Mouse (Mus musculus): Measurements from ENCODE around the gene Nod1. TPM values are rescaled to one million over a fixed set of nuclear protein-coding genes. Genes with fewer than 3 reads are reported as not detected.

Gene Nod1
- polyA plus RNA-seq, 1 experiment from 2014 or later, result 4.8 TPM

DNA sequence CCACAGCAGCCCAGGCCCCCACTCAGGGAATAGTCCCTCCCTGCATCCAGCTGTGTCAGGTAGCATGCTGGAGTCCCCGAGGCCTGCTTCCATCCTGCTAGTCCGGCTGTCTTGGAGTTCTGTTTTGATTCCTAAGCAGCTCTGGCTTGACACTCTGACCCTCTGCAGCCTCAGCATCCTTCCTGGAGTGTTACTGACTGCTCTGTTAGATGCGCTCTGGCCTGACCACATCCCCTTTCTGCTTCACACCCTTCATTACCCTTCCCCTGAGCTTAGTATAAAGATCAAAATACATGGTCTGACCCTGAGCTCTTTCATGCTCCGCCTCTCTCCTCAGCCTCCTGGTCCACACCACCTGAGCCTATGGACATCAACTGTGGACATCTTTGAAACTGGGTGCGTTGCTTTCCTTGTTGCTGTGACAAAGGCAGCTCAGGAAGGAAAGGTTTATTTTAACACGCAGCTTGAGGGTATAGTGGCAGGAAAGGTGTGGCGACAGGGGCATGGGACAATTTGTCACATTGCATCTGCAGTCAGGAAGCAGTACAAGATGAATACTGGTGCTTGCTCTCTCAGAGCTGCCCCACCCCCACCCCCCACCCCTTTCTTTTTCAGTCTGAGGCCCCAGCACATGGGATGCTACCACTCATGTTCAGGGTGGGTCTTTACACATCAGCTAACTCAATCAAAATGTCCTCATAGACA, 46.5 kb downstream of the Nod1 start:
- ATAC-seq, result no peak
- no peaks in the 10 kb centered on the region for H3K36me3 ChIP-seq (ENCODE audit: control insufficient read depth, insufficient read depth, low read length)
- no peak overlapping the region for H3K27ac ChIP-seq (ENCODE audit: low read length)
- 67% methylated on average over 7 of the region's 7 CpGs for WGBS
- H3K9me3 ChIP-seq (ENCODE audit: control insufficient read depth, low read length), result no peaks in the 10 kb centered on the region
- no peaks in the 10 kb centered on the region for H3K4me1 ChIP-seq (ENCODE audit: control insufficient read depth, insufficient read depth, low read length)
- H3K4me2 ChIP-seq (ENCODE audit: low read depth, low read length), result no peak overlapping the region
- no peaks in the 10 kb centered on the region for H3K27me3 ChIP-seq (replicated peaks; ENCODE audit: control insufficient read depth, insufficient read depth, low read length)
- no peak overlapping the region for H3K4me3 ChIP-seq (ENCODE audit: low read length)
- H3K9ac ChIP-seq (ENCODE audit: low read depth, low read length), result no peak overlapping the region

DNA sequence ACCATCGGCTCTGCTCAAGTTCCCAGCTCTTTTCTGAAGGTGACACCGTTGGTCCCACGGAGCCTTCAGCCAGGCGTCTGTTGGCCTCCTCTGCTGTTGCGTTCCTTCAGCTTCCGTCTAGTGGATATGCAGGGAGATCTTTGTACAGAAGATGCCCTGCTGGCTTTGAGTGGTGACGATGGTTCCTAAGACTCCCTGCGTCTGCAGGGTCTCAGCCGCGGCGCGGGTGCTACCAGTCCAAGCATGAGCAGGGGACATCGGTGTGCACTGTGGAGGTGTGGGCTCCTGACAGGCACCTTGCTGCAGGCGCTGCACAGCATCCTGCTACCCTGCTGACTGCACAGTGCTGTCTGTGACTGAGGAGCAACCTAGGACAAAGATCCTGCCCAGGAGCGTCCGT, 47.9 kb downstream of the Nod1 start:
- no peak overlapping the region for H3K9ac ChIP-seq (ENCODE audit: low read depth, low read length)
- no peak overlapping the region for H3K27ac ChIP-seq (ENCODE audit: low read length)
- no peaks in the 10 kb centered on the region for H3K27me3 ChIP-seq (replicated peaks; ENCODE audit: control insufficient read depth, insufficient read depth, low read length)
- H3K9me3 ChIP-seq (ENCODE audit: control insufficient read depth, low read length), result no peaks in the 10 kb centered on the region
- no peak overlapping the region for H3K4me3 ChIP-seq (ENCODE audit: low read length)
- 93% methylated on average over 16 of the region's 16 CpGs for WGBS
- ATAC-seq, result no peak
- no peaks in the 10 kb centered on the region for H3K36me3 ChIP-seq (ENCODE audit: control insufficient read depth, insufficient read depth, low read length)
- H3K4me2 ChIP-seq (ENCODE audit: low read depth, low read length), result no peak overlapping the region
- no peaks in the 10 kb centered on the region for H3K4me1 ChIP-seq (ENCODE audit: control insufficient read depth, insufficient read depth, low read length)

DNA sequence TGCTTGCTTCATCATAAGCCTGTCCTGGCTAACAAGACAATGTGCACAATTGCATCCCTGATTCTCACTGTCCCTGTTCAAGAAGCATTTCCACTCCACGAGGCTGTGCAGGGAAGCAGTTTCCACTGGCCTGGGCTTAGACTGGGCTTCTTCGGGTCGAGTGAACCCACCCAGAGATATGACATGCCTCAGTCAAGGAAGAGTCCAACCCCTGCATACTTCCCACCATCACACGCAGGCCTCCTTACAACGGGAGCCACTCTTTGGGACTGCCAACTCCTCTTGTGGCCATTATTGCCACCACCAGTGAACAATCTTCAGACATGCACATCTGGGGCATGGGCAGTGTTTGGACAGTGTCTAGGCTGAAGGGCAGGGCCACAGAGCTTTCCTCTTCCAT, 53.9 kb downstream of the Nod1 start:
- 84% methylated on average over 5 of the region's 5 CpGs for WGBS
- H3K9ac ChIP-seq (ENCODE audit: low read depth, low read length), result no peak overlapping the region
- H3K27me3 ChIP-seq (replicated peaks; ENCODE audit: control insufficient read depth, insufficient read depth, low read length), result no peaks in the 10 kb centered on the region
- H3K4me1 ChIP-seq (ENCODE audit: control insufficient read depth, insufficient read depth, low read length), result no peaks in the 10 kb centered on the region
- ATAC-seq, result no peak
- no peaks in the 10 kb centered on the region for H3K36me3 ChIP-seq (ENCODE audit: control insufficient read depth, insufficient read depth, low read length)
- H3K4me3 ChIP-seq (ENCODE audit: low read length), result no peak overlapping the region
- H3K4me2 ChIP-seq (ENCODE audit: low read depth, low read length), result no peak overlapping the region
- no peaks in the 10 kb centered on the region for H3K9me3 ChIP-seq (ENCODE audit: control insufficient read depth, low read length)
- no peak overlapping the region for H3K27ac ChIP-seq (ENCODE audit: low read length)

DNA sequence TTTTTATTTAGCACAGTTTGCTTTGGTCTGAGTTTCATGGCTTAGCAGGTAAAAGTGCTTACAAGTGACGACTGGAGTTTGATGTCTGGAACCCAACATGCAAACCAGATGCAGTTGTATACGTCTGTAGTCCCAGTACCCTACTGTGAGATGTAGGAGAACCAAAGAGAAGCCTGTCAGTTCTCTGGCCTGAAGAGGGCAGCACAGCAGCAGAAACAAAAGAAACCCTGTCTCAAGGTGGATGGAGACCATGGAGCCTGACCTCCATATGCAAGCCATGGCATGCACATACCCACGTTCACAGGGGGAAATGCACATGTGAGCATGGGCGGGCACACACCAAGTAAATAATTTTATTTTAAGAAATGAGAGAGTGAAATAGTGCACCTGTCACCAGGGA, 54.9 kb downstream of the Nod1 start:
- no peaks in the 10 kb centered on the region for H3K27me3 ChIP-seq (replicated peaks; ENCODE audit: control insufficient read depth, insufficient read depth, low read length)
- H3K4me1 ChIP-seq (ENCODE audit: control insufficient read depth, insufficient read depth, low read length), result no peaks in the 10 kb centered on the region
- no peak overlapping the region for H3K27ac ChIP-seq (ENCODE audit: low read length)
- H3K36me3 ChIP-seq (ENCODE audit: control insufficient read depth, insufficient read depth, low read length), result no peaks in the 10 kb centered on the region
- 35% methylated on average over 4 of the region's 4 CpGs for WGBS
- no peak overlapping the region for H3K9ac ChIP-seq (ENCODE audit: low read depth, low read length)
- no peaks in the 10 kb centered on the region for H3K9me3 ChIP-seq (ENCODE audit: control insufficient read depth, low read length)
- no peak for ATAC-seq
- H3K4me2 ChIP-seq (ENCODE audit: low read depth, low read length), result no peak overlapping the region
- H3K4me3 ChIP-seq (ENCODE audit: low read length), result no peak overlapping the region

DNA sequence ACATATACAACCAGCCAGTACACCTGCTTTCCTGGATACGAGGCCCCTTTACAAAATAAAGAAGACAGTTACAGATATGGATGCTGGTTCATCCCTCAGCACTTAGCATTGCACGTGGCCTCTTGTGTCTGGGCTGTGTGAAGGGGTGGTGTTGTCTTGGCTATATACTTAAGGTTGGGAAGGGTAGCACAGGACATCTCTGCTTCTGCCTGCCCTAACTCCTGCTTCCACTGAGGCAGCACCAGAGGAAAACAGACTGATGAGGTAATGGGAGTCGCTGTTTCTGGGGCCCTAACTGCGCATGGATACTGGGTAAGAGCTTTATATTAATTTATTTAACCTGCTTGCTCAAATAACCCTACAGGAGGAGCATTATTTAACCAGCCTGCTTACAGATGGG, 55.5 kb downstream of the Nod1 start:
- H3K36me3 ChIP-seq (ENCODE audit: control insufficient read depth, insufficient read depth, low read length), result no peaks in the 10 kb centered on the region
- no peaks in the 10 kb centered on the region for H3K4me1 ChIP-seq (ENCODE audit: control insufficient read depth, insufficient read depth, low read length)
- H3K27me3 ChIP-seq (replicated peaks; ENCODE audit: control insufficient read depth, insufficient read depth, low read length), result no peaks in the 10 kb centered on the region
- H3K9me3 ChIP-seq (ENCODE audit: control insufficient read depth, low read length), result no peaks in the 10 kb centered on the region
- ATAC-seq, result no peak
- 73% methylated on average over 4 of the region's 4 CpGs for WGBS
- no peak overlapping the region for H3K4me2 ChIP-seq (ENCODE audit: low read depth, low read length)
- no peak overlapping the region for H3K27ac ChIP-seq (ENCODE audit: low read length)
- no peak overlapping the region for H3K4me3 ChIP-seq (ENCODE audit: low read length)
- no peak overlapping the region for H3K9ac ChIP-seq (ENCODE audit: low read depth, low read length)

DNA sequence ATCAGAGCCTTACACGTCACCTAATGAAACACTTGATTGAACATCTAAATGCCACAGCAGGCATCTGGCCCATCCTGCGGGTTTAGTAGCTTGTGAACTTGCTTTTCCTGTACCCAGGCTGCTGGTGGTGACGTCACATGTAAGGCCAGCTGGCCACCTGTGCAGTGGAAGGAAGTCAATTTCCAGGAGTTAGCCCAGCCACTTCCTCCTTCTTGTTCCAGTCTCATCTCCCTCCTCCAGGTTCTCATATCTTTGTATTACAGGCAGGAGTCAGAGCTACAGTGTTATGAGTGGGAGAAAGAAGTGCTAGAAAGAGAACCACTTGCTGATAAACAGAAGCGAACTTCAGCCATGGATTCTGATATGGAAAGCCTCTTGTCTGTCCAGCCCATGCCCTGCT, 56.2 kb downstream of the Nod1 start:
- 66% methylated on average over 4 of the region's 4 CpGs for WGBS
- H3K27me3 ChIP-seq (replicated peaks; ENCODE audit: control insufficient read depth, insufficient read depth, low read length), result no peaks in the 10 kb centered on the region
- H3K4me1 ChIP-seq (ENCODE audit: control insufficient read depth, insufficient read depth, low read length), result no peaks in the 10 kb centered on the region
- H3K9ac ChIP-seq (ENCODE audit: low read depth, low read length), result no peak overlapping the region
- ATAC-seq, result no peak
- H3K9me3 ChIP-seq (ENCODE audit: control insufficient read depth, low read length), result no peaks in the 10 kb centered on the region
- H3K4me3 ChIP-seq (ENCODE audit: low read length), result no peak overlapping the region
- no peak overlapping the region for H3K27ac ChIP-seq (ENCODE audit: low read length)
- no peaks in the 10 kb centered on the region for H3K36me3 ChIP-seq (ENCODE audit: control insufficient read depth, insufficient read depth, low read length)
- no peak overlapping the region for H3K4me2 ChIP-seq (ENCODE audit: low read depth, low read length)

DNA sequence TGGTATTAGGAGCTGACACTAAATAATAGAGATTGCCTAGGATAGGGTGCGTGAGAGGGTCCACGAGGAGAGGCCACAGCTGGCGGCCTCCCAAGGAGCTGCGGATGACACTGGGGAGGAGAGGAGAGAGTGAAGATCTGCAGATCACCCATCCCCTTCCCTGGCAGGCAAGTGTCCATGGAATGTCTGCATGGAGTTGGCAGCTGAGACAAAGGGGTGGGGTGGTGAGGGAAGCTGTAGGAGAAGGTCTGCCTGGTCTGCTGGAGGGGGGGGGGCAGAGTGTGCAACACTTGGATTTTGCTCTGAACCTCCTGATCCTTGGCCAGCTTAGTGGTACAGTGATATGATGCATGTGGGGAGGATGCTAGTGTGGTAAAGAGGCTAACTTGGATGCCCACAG, 57.4 kb downstream of the Nod1 start:
- Histone ChIP-seq H3K9ac (ENCODE audit: low read depth, low read length) (no peak overlapping the region), H3K27ac (ENCODE audit: low read length) (no peak overlapping the region), H3K36me3 (ENCODE audit: control insufficient read depth, insufficient read depth, low read length) (no peaks in the 10 kb centered on the region), H3K4me2 (ENCODE audit: low read depth, low read length) (no peak overlapping the region), H3K4me3 (ENCODE audit: low read length) (no peak overlapping the region), H3K27me3 (replicated peaks; ENCODE audit: control insufficient read depth, insufficient read depth, low read length) (no peaks in the 10 kb centered on the region), H3K9me3 (ENCODE audit: control insufficient read depth, low read length) (no peaks in the 10 kb centered on the region), H3K4me1 (ENCODE audit: control insufficient read depth, insufficient read depth, low read length) (no peaks in the 10 kb centered on the region)
- no peak for ATAC-seq
- WGBS, result 66% methylated on average over 4 of the region's 4 CpGs

DNA sequence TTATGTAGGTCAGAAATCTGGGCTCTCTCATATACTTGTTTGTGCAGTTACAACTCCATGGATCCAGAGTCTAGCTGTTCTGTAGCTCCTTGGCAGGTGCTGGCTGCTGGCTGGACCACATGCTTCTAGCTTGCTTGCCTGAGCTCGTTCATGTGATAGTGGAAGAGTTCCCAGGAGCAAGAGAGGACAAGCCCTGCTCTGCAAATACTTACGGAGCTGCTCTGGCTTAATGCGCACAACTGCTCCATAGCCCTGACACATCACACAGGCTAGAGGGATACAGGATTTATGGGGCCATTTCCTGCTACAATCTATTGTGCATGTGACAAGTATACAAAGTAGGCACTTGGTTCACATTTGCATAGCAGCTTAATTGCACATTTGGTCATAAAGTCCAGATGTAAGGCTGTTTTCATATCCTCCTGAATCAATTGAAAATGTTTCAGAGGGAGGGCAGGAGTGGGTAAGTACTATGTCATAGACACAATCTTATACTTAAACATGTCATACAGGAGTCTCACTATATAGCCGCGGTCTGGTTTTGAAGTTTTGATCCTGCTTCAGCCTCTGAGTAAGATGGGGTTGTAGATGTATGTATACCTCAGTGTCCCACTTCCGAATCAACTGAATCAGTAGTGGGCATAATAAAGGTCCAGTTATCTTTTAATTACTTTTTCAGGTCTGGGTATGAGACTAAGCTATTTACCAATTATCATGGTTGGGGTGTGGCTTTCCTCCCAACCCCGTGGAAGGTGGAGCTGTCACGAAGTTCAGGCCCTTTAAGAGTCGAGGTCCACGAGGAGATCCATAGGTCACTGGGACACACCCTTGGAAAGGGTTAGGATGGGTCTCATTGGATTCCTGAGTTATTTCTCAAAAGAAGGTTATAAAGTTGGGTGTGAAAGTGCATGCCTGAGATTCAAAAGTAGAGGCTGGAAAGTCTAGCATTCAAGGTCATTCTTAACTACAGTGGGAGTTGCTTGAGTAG, 66.1 kb downstream of the Nod1 start:
- no peaks in the 10 kb centered on the region for H3K9me3 ChIP-seq (ENCODE audit: control insufficient read depth, low read length)
- no peak overlapping the region for H3K27ac ChIP-seq (ENCODE audit: low read length)
- H3K36me3 ChIP-seq (ENCODE audit: control insufficient read depth, insufficient read depth, low read length), result no peaks in the 10 kb centered on the region
- no peaks in the 10 kb centered on the region for H3K4me1 ChIP-seq (ENCODE audit: control insufficient read depth, insufficient read depth, low read length)
- H3K4me3 ChIP-seq (ENCODE audit: low read length), result no peak overlapping the region
- no peak overlapping the region for H3K4me2 ChIP-seq (ENCODE audit: low read depth, low read length)
- peak; percentile 91 for ATAC-seq
- WGBS, result 71% methylated on average over 10 of the region's 10 CpGs
- no peaks in the 10 kb centered on the region for H3K27me3 ChIP-seq (replicated peaks; ENCODE audit: control insufficient read depth, insufficient read depth, low read length)
- no peak overlapping the region for H3K9ac ChIP-seq (ENCODE audit: low read depth, low read length)

DNA sequence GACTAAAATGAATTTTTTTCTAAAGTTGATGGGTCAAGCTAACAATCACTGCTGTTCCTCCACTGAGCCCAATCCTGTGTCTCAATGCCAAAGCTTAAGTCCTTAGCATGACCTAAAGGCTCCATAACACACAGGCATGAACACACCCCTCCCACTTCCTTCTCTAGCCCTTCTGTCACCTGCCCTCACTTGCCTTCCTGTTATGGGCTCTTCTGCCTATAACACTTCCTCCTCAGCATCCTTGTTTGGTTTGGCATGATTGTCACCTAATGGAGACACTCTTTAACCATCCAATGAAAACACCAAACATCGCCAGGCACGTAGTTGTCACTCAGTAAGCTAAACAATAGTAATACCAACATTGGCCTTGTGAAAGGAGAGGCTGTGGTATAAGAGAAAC, 69.9 kb downstream of the Nod1 start:
- no peak overlapping the region for H3K4me3 ChIP-seq (ENCODE audit: low read length)
- no peaks in the 10 kb centered on the region for H3K9me3 ChIP-seq (ENCODE audit: control insufficient read depth, low read length)
- 88% methylated on average over 2 of the region's 2 CpGs for WGBS
- H3K4me1 ChIP-seq (ENCODE audit: control insufficient read depth, insufficient read depth, low read length), result no peaks in the 10 kb centered on the region
- ATAC-seq, result no peak
- H3K36me3 ChIP-seq (ENCODE audit: control insufficient read depth, insufficient read depth, low read length), result no peaks in the 10 kb centered on the region
- no peak overlapping the region for H3K4me2 ChIP-seq (ENCODE audit: low read depth, low read length)
- no peak overlapping the region for H3K27ac ChIP-seq (ENCODE audit: low read length)
- H3K27me3 ChIP-seq (replicated peaks; ENCODE audit: control insufficient read depth, insufficient read depth, low read length), result no peaks in the 10 kb centered on the region
- H3K9ac ChIP-seq (ENCODE audit: low read depth, low read length), result no peak overlapping the region
